Mouse (Mus musculus) heart, adult 18-20 months (tissue): ENCODE measurements around the gene Mpz. TPM values are rescaled to one million over a fixed set of nuclear protein-coding genes. Genes with fewer than 3 reads are reported as not detected.
"Not testable (repeated sequence)": the region's sequence is repeated elsewhere in the genome, so short reads cannot be mapped to it uniquely, and the experiment has no call there.

Source experiments
- DNase-seq, 2 experiments: peaks; one replicate each; pipeline ENCODE4 v3.0.0; 2021 to 2022; ENCODE audit warnings: mixed read lengths in 1 of 2
- total RNA-seq, 2 experiments: library from RNA; stranded (reverse); gene quantifications; 2 replicates each; pipeline ENCODE4 v1.2.3; 2021

Mpz gene
- total RNA-seq, 2 experiments from 2014 or later = 0.55 to 0.75 TPM

GRCm38 (mm10) chr1:171129251-171129650 is 21.3 kb upstream of the Mpz start:
- peak; percentile 50 to 81 for DNase-seq

- DNase-seq = no peak
These were observed 19.5 kb upstream of the Mpz start for GRCm38 (mm10) chr1:171130971-171131370.

GRCm38 (mm10) chr1:171135600-171135999 is 14.9 kb upstream of the Mpz start:
- DNase-seq = no peak

GRCm38 (mm10) chr1:171137486-171138155 is 12.9 kb upstream of the Mpz start:
- DNase-seq = not testable (repeated sequence)

DNA sequence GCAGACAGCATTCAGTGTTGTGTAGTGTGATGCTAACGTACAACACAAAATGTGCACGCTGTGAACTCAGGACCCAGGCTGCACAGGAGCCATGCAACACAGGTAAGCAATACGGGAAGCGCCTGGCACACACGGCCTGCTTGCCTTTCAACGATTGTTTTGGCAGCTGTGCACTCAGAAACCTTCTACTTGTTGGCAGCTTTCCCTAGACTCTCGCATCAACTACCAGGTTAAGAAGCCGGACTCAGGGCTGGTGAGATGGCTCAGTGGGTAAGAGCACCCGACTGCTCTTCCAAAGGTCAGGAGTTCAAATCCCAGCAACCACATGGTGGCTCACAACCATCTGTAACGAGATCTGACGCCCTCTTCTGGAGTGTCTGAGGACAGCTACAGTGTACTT is 7.5 kb upstream of the Mpz start:
- peak; percentile 37 to 54 for DNase-seq

DNA sequence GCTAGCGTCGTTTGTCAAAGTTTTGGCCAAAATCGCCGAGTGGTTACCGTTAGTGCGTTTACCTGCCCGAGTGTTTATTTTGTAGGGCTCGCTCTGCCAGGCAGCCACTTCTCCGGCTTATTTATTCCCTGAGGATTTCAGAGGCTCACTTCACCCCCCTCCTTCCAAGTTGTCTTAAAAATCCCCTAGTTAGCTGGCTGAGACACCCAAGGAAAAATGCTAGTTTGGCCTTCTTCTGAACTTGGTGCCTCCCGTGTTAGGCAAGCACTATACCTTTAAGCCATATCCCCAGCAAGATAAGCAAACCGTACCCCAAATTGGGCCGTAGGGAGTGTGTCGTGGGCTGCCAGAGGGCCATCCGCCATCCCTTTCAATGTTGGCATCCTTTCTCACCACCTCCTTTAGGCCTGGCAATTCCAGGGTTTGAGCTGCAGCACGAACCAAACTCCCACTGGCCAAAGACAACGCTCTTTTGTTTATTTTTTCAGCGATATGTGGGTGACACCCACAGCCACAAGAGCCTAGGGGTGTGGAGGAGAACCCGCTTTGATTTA is 404 bp downstream of the Mpz start:
- peak in 1 of 2 experiments; percentile 27 for DNase-seq

DNA sequence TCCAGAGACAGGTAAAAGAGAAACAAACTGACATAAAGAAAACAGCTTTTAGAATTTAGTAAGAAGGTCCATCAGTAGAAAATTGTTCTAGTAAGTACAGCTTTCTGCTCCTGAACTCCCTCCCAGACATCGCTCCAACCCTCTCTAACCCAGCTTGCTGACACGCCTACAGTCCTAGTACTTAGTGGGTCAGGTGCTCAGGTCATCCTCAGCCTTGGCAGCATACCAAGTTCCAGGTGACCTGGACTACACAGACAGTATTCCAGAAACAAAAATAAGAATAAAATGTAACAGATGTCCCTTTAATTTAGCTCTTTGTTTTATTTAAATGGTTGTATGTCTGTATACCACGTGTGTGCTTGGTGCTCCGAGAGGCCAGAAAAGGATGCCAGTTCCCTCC is 1.5 kb downstream of the Mpz start:
- DNase-seq = no peak

DNA sequence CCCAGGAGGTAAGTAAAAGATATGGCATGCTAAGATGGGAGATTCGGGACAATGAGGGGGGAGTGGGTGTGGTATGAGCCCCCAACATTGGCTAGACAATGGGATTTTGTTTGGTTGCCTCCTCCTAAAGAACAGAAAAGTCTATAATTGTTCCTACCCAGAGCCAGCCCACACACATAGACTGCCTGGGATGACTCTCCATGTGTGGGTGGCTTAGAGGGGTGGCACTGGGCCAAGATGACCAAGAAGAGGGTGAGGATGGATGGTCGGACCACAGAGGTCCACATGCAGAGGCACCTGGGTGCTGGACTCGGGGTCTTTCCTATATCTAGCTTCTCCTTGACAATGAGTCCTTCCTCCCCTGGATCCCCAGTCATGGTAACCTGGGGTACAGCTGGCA is 6.1 kb downstream of the Mpz start:
- DNase-seq = no peak

DNA sequence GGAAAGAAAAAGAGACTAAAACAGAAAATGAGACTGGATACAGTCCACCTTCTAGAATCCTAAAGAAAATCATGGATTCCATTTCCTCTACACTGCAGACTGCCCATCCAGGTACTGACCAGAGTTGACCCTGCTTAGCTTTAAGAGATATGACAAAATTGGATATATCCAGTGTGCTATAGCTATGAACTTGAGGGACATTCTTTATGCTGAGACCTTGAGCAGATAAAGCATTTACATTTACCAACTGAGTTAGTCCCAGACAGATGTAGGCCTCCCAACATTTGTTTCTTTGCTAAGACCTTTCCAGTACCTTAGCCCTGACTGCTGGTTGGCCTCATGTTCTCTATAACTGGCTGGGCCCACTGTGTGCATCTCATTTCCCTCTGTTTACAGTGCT is 7.5 kb downstream of the Mpz start:
- DNase-seq = no peak

DNA sequence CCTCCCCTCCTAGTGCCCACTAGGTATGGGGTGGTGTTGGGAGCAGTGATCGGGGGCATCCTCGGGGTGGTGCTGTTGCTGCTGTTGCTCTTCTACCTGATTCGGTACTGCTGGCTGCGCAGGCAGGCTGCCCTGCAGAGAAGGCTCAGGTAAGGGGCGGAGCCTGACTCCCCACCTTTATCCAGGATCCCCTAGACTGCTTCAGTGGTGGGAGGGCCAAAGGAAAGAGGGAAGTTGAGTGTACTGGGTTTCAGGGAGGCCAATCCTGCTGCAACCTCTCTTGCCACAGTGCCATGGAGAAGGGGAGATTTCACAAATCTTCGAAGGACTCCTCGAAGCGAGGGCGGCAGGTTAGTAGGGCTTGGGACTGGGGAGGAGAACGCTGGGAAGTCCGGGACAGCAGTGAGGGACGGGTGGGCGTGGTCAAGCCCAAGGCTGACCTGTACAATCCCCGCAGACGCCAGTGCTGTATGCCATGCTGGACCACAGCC is 9.0 kb downstream of the Mpz start:
- DNase-seq = no peak

- DNase-seq = no peak
These were observed 12.0 kb downstream of the Mpz start for GRCm38 (mm10) chr1:171162526-171162925.

GRCm38 (mm10) chr1:171164258-171164657 is 13.7 kb downstream of the Mpz start:
- peak in 1 of 2 experiments; percentile 60 for DNase-seq

DNA sequence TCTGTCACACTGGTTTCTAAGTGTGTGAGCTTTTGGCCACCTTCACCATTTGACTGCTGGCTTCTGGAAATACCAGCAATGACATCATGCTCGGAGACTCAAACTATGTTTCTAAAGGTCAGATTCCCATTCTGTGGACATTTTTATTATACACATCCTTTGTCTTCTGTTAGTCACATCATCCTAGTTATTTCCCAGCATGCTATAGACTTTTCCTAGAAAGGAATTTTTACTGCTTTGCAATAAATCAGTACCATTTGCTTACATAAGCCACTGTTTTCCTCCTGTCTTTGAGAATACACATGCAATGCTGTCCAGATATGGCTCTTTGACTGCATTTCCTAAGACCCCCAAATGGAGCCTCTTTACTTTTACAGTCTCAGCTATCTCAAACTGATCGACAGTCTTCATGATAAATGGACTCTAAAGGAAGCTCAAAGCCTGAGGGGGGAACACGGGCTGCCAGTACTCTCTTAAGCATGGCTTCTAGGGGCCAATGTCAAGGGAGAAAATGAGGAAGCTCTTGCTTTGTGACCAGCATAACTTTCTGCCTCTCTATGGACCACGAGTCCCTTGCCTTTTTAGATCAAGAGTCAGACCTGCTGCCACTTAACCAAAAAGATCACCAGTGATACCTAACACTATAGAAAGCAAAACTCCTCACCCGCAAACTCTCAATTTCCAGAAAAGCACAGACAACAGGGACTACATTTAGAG is 15.3 kb downstream of the Mpz start:
- DNase-seq = no peak

DNA sequence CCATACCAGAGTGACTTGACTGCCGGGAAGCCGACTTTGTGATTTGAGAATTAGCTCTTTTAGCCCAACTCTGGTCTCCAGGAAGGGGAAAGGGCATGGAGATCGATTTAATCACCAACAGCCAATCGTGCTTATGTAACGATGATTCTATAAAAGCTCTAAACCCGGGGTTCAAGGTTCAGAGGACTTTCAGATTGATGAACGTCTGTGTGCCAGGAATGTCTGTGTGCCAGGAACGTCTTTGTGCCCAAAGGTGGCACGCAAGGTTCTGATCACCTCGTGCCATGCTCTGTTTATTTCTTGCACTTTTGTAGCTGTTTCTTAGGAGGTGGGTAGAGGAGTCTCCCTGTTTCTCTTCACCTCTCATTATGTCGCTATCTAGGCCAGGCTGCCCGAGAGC is 18.4 kb downstream of the Mpz start:
- DNase-seq = no peak

DNA sequence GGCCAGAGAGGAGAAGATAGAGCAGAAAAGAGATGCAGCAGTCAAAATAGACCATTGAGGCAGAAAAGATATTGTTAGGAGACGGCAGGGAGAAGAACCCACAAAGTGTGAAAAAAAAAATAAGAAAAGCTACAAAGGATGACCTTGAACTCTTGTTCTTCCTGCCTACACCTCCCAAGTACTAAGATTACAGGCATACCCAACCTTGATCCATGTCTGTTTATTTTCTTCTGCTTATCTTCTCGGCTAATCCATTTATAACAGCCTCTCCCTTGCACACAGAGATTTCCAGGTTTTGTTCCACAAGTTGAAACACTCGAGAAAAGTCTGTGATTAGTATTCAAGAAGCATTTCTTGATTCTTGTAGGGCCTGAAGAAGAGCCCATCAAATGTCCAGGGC is 19.4 kb downstream of the Mpz start:
- DNase-seq = no peak

GRCm38 (mm10) chr1:171171138-171171537 is 20.6 kb downstream of the Mpz start:
- DNase-seq = peak; percentile 49 to 71

GRCm38 (mm10) chr1:171172779-171173178 is 22.3 kb downstream of the Mpz start:
- no peak for DNase-seq

- no peak for DNase-seq
These were observed 29.1 kb downstream of the Mpz start for GRCm38 (mm10) chr1:171179487-171180171.

GRCm38 (mm10) chr1:171183025-171183424 is 32.5 kb downstream of the Mpz start:
- no peak for DNase-seq

DNA sequence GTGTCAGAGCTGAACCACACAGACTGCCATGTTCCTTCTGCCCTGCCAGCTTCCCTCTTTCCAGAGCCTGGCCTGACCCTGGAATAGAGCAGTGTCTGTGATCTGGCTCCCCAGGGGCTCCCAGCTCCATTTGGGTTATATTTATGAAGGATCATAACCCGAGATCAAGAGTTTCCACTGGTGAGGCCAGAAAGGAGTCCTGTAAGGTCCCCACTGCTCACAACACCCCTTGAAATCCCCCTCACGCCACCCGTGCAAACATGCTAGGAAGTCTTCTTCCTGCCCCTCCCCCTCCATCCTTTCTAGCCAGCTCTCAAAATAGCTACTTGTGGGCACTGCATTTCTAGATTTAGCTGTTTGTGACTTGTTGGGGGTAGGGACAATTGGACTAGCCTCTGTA is 33.1 kb downstream of the Mpz start:
- peak; percentile 77 to 80 for DNase-seq

GRCm38 (mm10) chr1:171184314-171184713 is 33.8 kb downstream of the Mpz start:
- DNase-seq = peak; percentile 61 to 73

DNA sequence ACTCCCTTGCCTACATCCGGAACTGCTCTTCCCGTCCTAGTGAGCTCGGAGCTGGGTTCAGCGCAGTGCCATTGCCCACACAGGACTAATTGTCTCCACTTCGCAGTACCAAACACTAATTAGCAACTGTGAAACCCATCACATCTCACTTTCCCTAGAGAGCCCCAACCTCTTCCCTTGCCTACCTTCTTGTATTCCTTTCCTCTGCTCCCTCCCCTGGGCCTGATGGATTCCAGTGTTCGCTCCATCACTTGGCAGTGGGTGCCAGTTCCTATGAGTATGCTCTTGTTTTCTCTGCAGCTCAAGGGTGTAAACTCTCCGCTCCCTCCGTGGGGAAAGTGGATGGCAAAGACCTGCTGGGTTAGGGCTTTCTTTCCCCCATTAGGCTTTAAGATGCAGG is 35.1 kb downstream of the Mpz start:
- no peak for DNase-seq
